Mouse (Mus musculus): ENCODE measurements around the gene Rassf7.

Gene Rassf7

GRCm38 (mm10) chr7:141196619-141197282 is 18.9 kb upstream of the Rassf7 start:
- no peak for DNase-seq (ENCODE audit: low read depth, low spot score)

- DNase-seq (ENCODE audit: low read depth, low spot score): no peak
Observed at GRCm38 (mm10) chr7:141198121-141198520, 17.5 kb upstream of the Rassf7 start.

- no peak for DNase-seq (ENCODE audit: low read depth, low spot score)
Observed at GRCm38 (mm10) chr7:141204546-141204945, 11.1 kb upstream of the Rassf7 start.

- DNase-seq (ENCODE audit: low read depth, low spot score): no peak
Observed at GRCm38 (mm10) chr7:141205504-141205903, 10.2 kb upstream of the Rassf7 start.

GRCm38 (mm10) chr7:141206182-141206937 is 9.3 kb upstream of the Rassf7 start:
- no peak for DNase-seq (ENCODE audit: low read depth, low spot score)

- DNase-seq (ENCODE audit: low read depth, low spot score): no peak
Observed at GRCm38 (mm10) chr7:141209526-141209925, 6.1 kb upstream of the Rassf7 start.

GRCm38 (mm10) chr7:141210137-141210536 is 5.5 kb upstream of the Rassf7 start:
- DNase-seq (ENCODE audit: low read depth, low spot score): no peak

GRCm38 (mm10) chr7:141210606-141211131 is 5.0 kb upstream of the Rassf7 start:
- DNase-seq (ENCODE audit: low read depth, low spot score): no peak

GRCm38 (mm10) chr7:141213133-141213532 is 2.5 kb upstream of the Rassf7 start:
- no peak for DNase-seq (ENCODE audit: low read depth, low spot score)

- no peak for DNase-seq (ENCODE audit: low read depth, low spot score)
Observed at GRCm38 (mm10) chr7:141213605-141214235, 1.9 kb upstream of the Rassf7 start, which contains the start of gene Lmntd2. Gene Lmntd2 (minus strand): TSS chr7:141214080.

GRCm38 (mm10) chr7:141214310-141214709 is 1.4 kb upstream of the Rassf7 start:
- no peak for DNase-seq (ENCODE audit: low read depth, low spot score)

GRCm38 (mm10) chr7:141215880-141216733 is 447 bp downstream of the Rassf7 start:
- DNase-seq (ENCODE audit: low read depth, low spot score): peak; percentile 72

- DNase-seq (ENCODE audit: low read depth, low spot score): no peak
Observed at GRCm38 (mm10) chr7:141216894-141217293, 1.2 kb downstream of the Rassf7 start.

- no peak for DNase-seq (ENCODE audit: low read depth, low spot score)
Observed at GRCm38 (mm10) chr7:141217343-141218013, 1.8 kb downstream of the Rassf7 start.

- DNase-seq (ENCODE audit: low read depth, low spot score): no peak
Observed at GRCm38 (mm10) chr7:141218141-141218540, 2.5 kb downstream of the Rassf7 start.

- no peak for DNase-seq (ENCODE audit: low read depth, low spot score)
Observed at GRCm38 (mm10) chr7:141218557-141219133, 3.0 kb downstream of the Rassf7 start.

GRCm38 (mm10) chr7:141219558-141220099 is 4.0 kb downstream of the Rassf7 start:
- DNase-seq (ENCODE audit: low read depth, low spot score): no peak

- DNase-seq (ENCODE audit: low read depth, low spot score): no peak
Observed at GRCm38 (mm10) chr7:141220377-141220776, 4.7 kb downstream of the Rassf7 start.

GRCm38 (mm10) chr7:141221249-141222125 is 5.8 kb downstream of the Rassf7 start:
- peak; percentile 98 for DNase-seq (ENCODE audit: low read depth, low spot score)

Measured in mesoderm, embryonic 11.5 days (tissue).